Comparison of ENCODE assay signal across 9 mouse cellular contexts in genomic region chr2:29464851-29465648, GRCm38 (mm10).
DNase-seq lines count a peak whose midpoint lies in the region; ATAC-seq lines count a peak whose summit lies in the region.
"Had no signal": no experiment of that assay in that cellular context is flagged by ENCODE, and none has a peak within 500 bp of the region (broad histone marks: within the 10 kb centered on the region; RNA-seq: fewer than 3 reads in every experiment).

No protein-coding gene starts in this region.

- WGBS in forebrain, embryonic 14.5 days: 14% methylated on average over 9 of the region's 9 CpGs

- peaks cover 50% of the 10 kb centered on the region for H3K4me1 ChIP-seq in forebrain, embryonic 14.5 days (ENCODE audit: control insufficient read depth, insufficient read depth, low read length)

- peak; percentile 37 to 41 for DNase-seq in left cerebral cortex, adult 18-20 months (ENCODE audit: low spot score in 2 of 2)
- no peak for DNase-seq in left cerebral cortex, adult 11 months (ENCODE audit: low spot score)
- peak; percentile 96 for DNase-seq in forebrain, embryonic 14.5 days (ENCODE audit: low spot score)
- peak; percentile 56 to 57 for DNase-seq in layer of hippocampus, postnatal 10 days (ENCODE audit: low spot score in 2 of 2)
- DNase-seq in retina, postnatal 1 day: peak; percentile 92
- no peak for DNase-seq in ovary, adult 18-20 months (ENCODE audit: low spot score)
- no peak for DNase-seq in urinary bladder, postnatal 36 days (ENCODE audit: low spot score in 2 of 2)
- DNase-seq in spleen, postnatal 14 days (ENCODE audit: low spot score in 2 of 2): no peak

- H3K4me2 ChIP-seq in forebrain, embryonic 14.5 days (ENCODE audit: low read length): peak overlapping the region; percentile 18; the same call in 1 of the 2 replicates
- H3K4me2 ChIP-seq: limb, embryonic 13.5 days had no signal

- H3K27ac ChIP-seq in forebrain, embryonic 14.5 days (ENCODE audit: low read depth, low read length): peak overlapping the region; percentile 85
- H3K27ac ChIP-seq: limb, embryonic 13.5 days had no signal

- H3K4me3 ChIP-seq in forebrain, embryonic 14.5 days (ENCODE audit: low read depth, low read length): no peak overlapping the region
- H3K4me3 ChIP-seq: limb, embryonic 13.5 days had no signal

- peak; percentile 81 for ATAC-seq in forebrain, embryonic 14.5 days

- H3K9me3 ChIP-seq in forebrain, embryonic 14.5 days (replicated peaks; ENCODE audit: control insufficient read depth, low read length): no peaks in the 10 kb centered on the region
- H3K9me3 ChIP-seq: limb, embryonic 13.5 days had no signal

- no peaks in the 10 kb centered on the region for H3K27me3 ChIP-seq in forebrain, embryonic 14.5 days (replicated peaks; ENCODE audit: control insufficient read depth, insufficient read depth, low read length)
- H3K27me3 ChIP-seq: limb, embryonic 13.5 days had no signal

- H3K36me3 ChIP-seq in forebrain, embryonic 14.5 days (ENCODE audit: control insufficient read depth, insufficient read depth, low read length): no peaks in the 10 kb centered on the region
- H3K36me3 ChIP-seq: limb, embryonic 13.5 days had no signal

- 0 out of 2 replicates have a peak overlapping the region, but pooled peaks have one; percentile 13 for H3K9ac ChIP-seq in forebrain, embryonic 14.5 days (ENCODE audit: low read length)
- H3K9ac ChIP-seq: limb, embryonic 13.5 days had no signal

Comparison
In these comparisons a context has a peak if more than half of its experiments do, and no peak if none do; other contexts are left out.
1. DNase-seq: peak in left cerebral cortex, adult 18-20 months (2 of 2), forebrain, embryonic 14.5 days (single experiment), layer of hippocampus, postnatal 10 days (2 of 2) and retina, postnatal 1 day (single experiment); none in left cerebral cortex, adult 11 months (single experiment), ovary, adult 18-20 months (single experiment), urinary bladder, postnatal 36 days (0 of 2) and spleen, postnatal 14 days (0 of 2).